Mouse (Mus musculus): Measurements from ENCODE around the gene Ano2.

The Ano2 gene

DNA sequence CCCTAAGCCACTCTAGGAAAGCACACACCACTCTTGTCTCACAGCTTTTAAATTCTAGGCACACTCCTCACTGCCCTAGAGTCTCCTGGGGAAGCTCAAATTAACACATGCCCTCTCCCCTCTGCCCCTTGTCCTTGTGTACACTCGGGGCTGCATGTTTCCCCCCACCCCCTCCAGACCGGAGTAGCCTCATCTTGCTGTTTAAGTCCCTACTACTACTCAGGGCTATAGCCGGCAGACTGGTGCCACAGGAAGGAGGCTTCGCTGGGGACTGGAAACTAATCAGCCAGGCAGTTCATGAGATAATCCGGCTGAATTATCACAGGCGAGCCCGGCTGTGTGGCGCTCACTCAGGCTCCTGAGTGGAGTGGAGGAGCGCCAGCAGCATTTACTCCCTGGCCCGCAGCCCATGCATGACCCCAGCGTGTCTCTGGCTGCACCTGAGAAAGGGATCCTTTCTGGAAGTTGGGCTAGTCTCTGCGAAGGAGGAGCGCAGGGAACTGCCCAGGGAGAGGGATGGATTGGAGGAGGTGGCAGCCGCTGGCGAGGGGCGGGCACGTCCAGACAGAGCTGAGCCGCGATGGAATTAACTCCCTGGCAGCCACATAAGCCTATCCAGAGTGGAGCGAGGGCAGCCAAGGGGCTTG, at the start of gene Ano2:
Gene Ano2, plus strand, starts transcription at position 363 of the 647 bp plus-strand sequence.
- ATAC-seq (ENCODE audit: low TSS enrichment) = peak; percentile 55

DNA sequence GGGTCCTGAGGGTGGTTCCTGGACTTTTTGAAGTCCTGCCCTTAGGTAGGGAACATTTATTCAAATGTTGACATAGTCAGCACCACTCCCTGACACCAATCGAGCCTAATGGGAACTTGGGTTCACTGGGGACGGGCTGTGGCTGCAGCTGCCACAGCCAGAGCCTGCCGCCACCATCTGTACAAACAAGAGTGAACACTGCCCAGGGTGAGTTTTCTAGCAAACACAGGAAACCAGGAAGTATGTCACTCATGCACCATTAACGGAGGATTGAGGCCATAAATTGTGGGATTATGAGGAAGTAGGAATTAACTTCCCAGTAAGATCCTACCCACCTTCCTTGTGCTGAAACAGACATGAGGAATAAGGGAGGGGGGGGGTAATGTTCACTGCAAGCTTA, 49.7 kb upstream of the Ano2 start:
- no peak for ATAC-seq (ENCODE audit: low TSS enrichment)

DNA sequence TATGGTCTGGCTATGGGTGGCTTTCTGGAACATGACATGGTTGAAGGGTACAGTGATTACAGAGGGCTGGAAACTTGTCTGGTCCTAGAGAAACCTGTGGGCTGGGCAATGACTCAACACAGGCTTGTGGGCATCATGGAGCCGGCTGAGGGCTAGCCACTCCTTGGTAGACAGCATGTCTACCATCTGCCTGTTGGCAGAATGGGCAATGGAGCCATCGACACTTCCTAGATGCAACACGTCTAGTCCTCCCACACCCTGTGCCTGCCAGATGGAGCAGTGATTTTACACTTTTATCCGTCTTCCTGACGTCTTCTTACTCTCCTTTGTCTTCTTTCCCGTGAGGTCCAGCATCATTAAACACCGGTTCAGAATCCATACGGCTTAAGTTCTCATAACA, 49.1 kb upstream of the Ano2 start:
- ATAC-seq (ENCODE audit: low TSS enrichment) = peak; percentile 93

DNA sequence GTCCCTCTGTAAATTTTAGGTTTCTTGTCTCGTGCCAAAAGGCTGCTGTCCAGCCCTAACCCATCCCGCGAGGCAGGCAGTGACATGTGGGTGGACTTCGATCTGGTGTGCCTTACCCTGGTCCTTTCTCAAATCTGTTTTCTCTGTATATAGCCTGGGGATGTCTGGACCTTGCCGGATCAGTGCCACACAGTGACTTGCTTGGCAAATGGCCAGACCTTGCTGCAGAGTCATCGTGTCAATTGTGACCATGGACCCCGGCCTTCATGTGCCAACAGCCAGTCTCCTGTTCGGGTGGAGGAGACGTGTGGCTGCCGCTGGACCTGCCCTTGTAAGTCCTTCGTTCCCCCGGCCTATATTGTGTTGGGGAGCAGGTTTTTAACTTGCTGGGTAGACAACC, 41.3 kb upstream of the Ano2 start:
- ATAC-seq (ENCODE audit: low TSS enrichment) = no peak

DNA sequence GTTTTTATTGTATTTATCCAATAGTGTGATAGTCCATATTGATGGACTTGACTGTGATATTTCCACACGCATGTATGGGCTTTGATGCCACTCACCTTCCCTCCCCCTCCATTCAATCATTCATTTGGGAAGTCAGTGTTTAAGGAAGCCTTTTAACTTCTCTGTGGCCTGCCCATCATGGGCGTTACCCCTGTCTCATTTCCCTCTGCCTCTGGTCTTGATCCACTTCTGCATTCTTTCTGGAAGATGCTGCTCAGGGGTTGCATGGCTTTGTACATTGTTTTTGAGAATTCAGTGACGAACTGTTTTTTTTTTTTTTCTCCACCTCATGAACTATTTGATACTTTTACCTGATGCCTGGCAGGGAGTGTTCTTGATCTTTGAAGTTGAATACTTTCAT, 38.9 kb upstream of the Ano2 start:
- no peak for ATAC-seq (ENCODE audit: low TSS enrichment)

DNA sequence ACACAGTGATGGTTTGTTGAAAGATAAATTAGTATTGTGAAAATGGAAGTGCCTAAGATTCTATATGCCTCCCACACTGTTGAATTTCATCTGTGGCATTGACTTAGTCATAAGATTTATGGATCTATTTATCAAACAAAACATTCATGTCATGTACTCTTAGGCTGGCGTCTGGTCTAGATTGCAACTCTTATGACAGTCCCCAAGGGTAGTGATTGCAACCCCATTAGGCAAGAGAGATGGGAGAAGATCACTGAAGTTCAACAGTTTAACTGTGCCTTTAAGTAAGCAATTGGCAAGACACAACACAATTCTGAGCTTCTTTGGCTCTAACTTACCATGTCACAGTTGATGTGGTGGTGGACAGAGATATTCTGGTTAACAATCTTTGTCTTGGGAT, 36.8 kb upstream of the Ano2 start:
- ATAC-seq (ENCODE audit: low TSS enrichment) = no peak

DNA sequence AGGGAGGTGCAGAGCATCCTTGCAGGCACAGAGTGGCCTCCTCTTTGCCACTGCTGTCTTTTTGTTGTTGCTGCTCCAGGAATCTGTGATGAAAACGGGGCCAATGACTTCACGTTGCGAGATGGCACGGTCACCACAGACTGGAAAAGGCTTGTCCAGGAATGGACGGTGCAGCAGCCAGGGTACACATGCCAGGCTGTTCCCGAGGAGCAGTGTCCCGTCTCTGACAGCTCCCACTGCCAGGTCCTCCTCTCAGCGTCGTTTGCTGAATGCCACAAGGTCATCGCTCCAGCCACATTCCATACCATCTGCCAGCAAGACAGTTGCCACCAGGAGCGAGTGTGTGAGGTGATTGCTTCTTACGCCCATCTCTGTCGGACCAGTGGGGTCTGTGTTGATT, 33.3 kb upstream of the Ano2 start:
- no peak for ATAC-seq (ENCODE audit: low TSS enrichment)

DNA sequence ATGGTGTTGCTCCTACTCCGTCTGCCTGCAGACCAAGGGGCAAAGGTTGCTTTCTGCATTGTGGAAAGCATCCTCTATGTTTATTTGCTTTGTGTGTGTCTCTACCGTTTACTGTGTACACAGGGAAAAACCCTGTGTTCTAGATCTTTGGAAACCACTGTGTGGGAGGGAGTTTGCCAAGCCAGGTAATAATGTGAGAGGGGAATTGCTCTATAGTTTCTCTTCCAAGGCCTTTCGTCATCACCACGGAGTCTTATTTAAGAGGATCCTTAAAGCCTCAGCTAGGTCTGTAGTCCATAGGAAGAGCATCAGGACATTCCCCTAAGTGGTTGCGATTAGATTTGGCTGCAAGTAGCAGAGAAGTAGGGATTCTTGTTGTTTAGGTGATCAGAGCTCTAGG, 32.3 kb upstream of the Ano2 start:
- ATAC-seq (ENCODE audit: low TSS enrichment) = no peak

DNA sequence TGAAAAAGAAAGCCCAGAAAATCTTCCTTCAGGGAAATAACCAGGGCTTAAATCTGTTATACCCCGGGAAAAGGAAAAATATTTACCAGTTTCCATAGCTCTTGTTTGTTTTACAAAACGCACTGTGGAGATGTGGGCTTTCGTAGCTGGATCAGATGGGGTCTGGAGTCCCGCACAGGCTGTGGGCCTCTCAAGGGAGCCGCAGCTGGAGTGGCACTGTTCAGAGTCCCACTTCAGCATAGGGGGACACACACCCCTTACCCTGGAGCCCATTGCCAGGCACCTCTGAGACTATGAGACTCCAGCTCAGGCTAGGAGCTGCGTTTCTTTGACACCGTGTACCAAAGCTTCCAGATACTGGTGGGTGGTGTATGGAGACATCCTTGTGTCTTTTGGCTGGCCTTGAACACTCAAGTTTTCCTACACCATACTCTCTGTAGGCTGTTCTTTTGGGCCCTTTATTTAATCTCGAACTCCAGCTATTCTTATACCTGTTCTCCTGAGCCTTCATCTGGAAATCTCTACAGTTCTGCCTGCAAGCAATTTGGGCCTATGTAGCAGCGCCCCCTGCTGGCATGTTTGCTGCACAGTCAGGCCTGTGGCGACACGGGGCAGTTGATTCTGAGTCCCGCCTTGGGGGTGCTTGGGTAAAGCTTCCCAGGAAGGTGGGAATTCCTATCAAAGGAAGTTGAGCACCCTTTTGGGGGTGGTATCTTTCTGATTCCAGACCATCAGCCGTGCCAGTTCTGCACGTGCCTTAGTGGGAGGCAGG, 28.9 kb upstream of the Ano2 start:
- ATAC-seq (ENCODE audit: low TSS enrichment) = peak; percentile 70

DNA sequence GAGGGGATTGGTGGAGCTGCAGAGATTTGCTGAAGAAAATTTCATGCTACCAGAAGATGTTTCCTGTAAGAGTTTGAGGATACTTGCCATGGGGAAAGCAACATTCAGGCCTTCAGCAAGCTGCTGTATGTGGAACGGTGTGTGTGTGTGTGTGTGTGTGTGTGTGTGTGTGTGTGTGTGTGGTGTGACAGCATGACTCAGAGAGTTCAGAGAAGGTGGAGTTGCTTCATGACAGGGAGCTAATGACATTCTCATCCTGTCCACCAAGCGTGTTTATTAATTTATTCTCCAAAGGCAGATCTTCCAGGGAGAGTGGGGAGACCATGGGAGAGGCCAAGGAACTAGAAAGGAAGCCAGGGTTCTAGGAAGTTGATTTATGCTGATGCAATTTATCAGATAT, 26.3 kb upstream of the Ano2 start:
- no peak for ATAC-seq (ENCODE audit: low TSS enrichment)

DNA sequence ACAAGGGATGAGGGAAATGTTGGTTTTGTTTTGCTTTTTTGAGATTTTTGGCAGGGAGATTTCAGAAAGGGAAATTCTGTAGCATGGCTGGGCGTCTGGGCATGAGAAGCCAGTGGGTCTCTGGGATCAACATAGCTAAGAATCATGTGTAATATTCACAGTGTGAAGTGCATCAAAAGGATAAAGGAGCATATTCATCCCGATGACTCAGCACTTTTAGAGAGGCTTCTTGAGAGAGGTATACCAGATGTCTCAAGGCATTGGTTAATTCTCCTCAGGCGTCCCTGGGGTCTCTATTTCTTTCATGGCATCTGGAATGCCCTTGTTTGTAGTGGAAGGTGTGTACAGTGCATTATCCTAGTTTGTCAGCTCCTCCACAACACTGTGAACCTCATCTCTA, 18.4 kb upstream of the Ano2 start:
- no peak for ATAC-seq (ENCODE audit: low TSS enrichment)

DNA sequence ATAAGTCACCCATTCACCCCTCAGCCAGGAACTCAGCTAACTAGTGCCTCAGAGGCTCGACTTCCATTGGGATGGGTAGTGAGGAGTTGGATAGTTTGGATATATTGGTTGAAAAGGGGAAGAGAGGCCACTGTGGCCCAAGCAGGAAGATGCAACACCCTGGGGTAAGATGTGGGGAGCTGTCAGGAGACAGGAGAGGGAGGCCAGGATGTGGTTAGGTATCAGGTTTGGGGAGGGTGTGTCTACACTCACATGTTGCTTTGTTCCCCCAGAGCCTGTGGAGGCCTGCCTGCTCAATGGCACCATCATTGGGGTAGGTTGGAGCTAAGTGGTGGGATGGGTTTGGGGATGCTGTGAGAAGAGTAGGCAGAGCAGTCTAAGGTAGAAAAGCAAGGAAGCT, 11.7 kb upstream of the Ano2 start:
- no peak for ATAC-seq (ENCODE audit: low TSS enrichment)

DNA sequence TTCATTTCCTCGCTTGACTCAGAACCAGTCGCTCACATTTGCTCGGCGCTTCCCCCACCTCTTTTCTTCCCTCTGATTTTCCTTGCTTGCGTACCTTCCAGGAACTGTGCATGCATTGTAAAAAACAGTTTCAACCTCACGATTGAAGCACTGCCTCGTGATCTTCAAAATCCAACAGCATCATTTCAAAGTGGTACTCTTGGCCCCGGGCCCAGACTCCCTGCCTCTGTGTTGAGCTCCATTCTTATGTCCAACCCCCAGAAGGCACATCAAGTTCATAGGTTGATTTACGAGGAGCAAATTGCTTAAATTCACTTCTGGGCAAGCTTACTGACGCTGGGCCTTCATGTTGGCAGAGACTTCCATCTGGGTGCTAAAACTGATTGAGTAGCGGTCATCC, 9.6 kb upstream of the Ano2 start:
- no peak for ATAC-seq (ENCODE audit: low TSS enrichment)

DNA sequence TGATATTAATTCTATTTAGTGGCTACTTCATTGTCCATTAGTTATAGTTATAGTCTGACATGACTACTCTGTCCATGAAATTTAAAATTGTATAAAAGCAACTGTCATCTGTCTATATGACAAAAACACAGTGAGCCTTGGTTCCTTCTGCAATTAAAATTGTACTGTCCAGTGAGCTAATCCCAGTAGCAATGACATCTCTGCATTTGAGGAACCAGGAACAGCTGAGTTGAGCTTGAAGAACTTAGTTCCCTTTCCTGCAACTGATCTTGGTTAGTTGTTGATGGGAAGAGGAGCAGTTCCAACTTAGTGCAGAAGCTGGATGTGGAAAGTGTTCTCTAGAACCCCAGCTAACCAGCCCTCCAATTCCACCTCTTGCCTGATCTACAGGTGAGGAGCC, 4.8 kb upstream of the Ano2 start:
- no peak for ATAC-seq (ENCODE audit: low TSS enrichment)

DNA sequence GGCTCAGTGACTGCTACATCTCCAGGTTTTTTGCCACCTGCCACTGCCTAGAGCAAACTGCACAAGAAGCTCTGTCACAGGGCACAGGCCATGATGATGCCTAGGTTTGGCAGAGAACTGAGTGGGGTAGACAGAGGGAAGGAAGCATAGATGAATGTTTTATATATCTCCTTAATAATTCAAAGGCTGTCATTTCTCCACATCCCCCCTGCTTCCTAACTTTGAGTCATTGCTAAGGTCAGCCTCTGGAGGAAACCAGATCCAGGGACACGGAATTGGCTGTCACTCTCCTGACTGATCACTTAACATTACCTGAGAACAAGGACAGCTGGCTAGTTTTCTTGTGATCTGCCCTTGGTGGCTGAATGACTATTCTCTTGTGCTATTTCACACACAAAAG, 2.2 kb upstream of the Ano2 start:
- ATAC-seq (ENCODE audit: low TSS enrichment) = no peak

DNA sequence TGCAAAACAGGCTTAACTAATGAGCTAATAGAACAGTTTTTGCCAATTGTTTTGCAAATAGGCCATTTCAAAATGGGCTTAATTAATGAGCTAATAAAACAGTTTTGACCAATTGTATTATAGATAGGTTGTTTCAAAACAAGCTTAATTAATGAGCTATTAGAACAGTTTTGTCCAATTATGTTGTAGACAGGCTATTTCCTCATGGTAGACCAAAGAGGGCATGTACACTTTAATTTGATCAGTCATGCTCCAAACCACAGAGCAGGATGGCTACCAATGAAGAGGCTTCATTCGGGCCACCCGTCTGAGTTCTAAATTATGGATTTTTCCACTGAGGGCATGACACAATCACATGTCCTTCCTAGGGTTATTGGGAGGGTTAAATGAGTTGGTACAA, 10.9 kb downstream of the Ano2 start:
- ATAC-seq (ENCODE audit: low TSS enrichment) = no peak

DNA sequence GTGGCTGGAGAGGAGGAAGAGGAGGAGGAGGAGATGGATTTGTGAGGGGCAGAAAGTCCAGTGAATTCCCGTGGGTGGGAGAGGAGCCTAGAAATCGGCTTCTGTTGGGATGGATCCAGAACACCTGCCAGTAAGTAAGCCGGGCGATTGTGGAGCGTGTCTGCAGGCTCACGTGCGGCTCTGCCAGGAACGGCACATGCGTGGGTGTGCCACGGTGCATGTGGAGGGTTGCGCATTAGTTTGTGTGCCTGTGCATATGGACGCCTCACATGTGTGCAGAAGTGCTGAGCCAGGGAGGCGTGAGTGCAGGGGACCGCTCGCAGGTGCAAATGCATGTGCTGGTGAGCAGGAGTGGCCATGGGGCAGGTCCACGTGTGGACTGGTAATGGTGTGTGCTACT, 21.0 kb downstream of the Ano2 start:
- peak; percentile 57 for ATAC-seq (ENCODE audit: low TSS enrichment)

DNA sequence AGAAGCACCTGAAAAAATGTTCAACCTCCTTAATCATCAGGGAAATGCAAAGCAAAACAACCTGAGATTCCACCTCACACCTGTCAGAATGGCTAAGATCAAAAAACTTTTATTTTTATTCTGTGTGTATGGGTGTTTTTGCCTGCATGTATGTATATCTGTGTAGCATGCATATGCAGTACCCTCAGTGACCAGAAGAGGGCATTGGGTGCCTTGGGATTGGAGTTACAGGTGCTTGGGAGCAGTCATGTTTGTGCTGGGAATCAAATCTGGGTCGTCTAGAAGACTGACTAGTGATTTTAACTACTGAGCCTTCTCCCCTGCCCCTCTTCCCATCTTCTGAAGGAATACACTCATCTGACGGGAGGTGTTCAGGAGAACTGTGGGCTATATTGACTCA, 36.2 kb downstream of the Ano2 start:
- no peak for ATAC-seq (ENCODE audit: low TSS enrichment)

DNA sequence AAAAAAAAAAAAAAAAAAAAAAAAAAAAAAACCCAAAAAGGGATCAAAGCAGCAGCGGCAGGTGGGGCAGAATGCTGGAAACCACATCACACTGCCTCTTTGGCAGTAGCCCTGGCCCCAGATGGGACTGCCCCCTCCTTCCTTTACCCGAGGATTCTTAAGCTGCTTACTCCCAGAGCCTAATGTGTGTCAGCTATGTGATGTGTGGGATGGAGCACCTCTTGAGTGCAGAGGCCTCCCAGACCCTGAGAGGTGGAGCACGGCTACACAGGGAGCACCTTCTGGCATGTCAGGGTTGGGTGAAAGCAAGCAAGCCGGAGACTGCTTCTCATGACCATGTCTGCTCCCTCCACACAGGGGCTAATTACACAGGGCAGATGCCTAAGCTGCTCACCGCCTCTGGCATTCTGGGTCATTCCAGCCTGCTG, 37.3 kb downstream of the Ano2 start:
- ATAC-seq (ENCODE audit: low TSS enrichment) = no peak

DNA sequence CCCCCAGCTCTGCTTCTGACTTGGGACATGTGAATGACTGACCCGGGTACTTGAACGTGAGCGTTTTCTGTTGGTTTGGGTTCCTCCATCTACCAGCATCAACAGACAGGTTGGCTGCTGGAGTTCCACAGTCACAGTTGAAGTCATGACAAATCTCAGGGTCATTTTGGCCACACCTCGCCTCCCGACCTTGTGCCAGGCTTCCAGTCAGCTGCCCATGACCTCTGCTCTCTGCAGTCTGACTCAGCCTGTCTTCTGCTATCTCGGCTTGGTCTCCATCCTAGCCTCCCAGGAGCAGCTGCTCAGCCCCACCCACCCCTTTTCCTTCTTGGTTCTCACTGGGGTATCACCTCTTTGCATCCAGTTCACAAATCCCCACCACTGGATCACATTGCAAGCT, 39.3 kb downstream of the Ano2 start:
- no peak for ATAC-seq (ENCODE audit: low TSS enrichment)

DNA sequence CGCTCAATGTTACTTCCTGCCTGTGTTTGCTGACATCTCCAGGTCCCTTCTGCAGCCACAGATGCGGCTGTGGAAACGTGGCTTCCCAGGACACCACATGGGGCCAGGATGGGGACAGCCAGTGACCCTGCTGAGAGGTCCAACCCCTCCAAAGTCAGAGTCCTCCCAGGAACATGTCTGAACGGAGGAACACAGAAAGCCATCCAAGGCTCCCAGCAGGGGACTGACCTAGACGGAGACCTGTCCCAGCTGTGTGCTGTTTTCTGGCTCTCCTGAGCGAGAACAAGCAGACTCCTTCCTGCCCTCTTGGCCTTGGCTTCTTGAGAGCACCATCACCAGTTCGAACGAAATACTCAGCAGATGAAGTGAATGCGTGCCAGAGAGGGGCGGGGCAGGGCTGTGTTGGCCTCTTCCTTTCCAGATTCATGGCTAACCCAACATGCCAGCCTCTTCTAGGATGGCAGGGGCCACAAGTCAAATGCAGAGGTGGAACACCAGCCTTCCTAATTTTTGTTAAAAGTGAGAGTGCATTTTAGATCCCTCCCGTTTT, 39.8 kb downstream of the Ano2 start:
- no peak for ATAC-seq (ENCODE audit: low TSS enrichment)

DNA sequence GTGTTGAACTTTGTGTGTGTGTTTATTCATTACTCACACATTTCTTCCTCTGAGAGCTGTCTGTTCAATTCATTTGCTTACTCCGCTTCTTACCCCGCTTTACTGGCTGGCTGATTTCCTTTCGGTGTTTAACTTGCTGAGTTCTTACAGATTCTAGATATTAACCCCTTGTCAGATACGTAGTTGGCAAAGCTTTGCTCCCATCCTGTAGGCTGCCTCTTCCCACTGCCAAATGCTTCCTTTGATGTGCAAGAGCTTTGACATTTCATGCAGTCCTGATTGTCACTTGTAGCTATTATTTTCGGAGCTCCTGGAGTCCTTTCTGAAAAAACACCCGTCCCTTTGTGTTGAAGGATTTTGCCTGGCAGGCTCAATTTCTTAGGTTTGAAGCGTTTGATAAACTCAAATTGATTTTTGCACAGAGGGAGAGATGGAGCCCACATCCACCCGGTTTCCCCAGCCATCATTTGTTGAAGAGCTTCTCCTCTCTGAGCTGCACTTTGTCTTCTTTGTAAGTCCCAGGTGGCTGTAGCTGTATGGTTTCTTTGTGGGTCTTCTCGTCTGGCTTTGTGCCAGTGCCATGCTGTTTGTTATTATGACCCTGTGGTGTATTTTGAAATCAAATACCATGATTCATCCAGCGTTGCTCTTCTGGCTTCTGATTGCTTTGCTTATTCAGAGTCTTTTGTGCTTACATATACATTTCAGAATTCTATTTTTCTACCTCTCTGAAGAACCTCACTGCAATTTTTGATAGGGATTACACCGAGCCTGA, 47.5 kb downstream of the Ano2 start:
- no peak for ATAC-seq (ENCODE audit: low TSS enrichment)

Data from frontal cortex, adult (tissue).